Mouse (Mus musculus) erythroblast, embryonic 14.5 days (primary cell): ENCODE data around the gene Coro2b. TPM values are rescaled to one million over a fixed set of nuclear protein-coding genes. Genes with fewer than 3 reads are reported as not detected.

ENCODE experiments used
- H3K27me3 ChIP-seq: 2 replicates; pipeline ENCODE4 v1.6.1; 2012; ENCODE audit warnings: inconsistent platforms; ENCODE audit not compliant: control insufficient read depth
- H3K36me3 ChIP-seq: 2 replicates; pipeline ENCODE4 v1.6.1; 2012; ENCODE audit warnings: mild to moderate bottlenecking, inconsistent platforms; ENCODE audit not compliant: control insufficient read depth
- H3K4me1 ChIP-seq: 2 replicates; pipeline ENCODE4 v1.6.1; 2012; ENCODE audit warnings: inconsistent platforms; ENCODE audit not compliant: control insufficient read depth
- H3K4me3 ChIP-seq: replicated peaks from 2 replicates; pipeline ENCODE3; 2012; ENCODE audit warnings: moderate library complexity, mild to moderate bottlenecking, inconsistent platforms
- H3K9me3 ChIP-seq: 2 replicates; pipeline ENCODE4 v1.6.1; 2012; ENCODE audit warnings: low read length, inconsistent platforms, mixed read lengths; ENCODE audit not compliant: control insufficient read depth
- GATA1 ChIP-seq: IDR thresholded peaks from 2 replicates; pipeline ENCODE4 v1.6.1; 2012; ENCODE audit warnings: low read length, inconsistent platforms, mixed read lengths
- TAL1 ChIP-seq: IDR thresholded peaks from 3 replicates; pipeline ENCODE4 v1.6.1; 2012; ENCODE audit warnings: low read length, inconsistent platforms, mixed read lengths
- polyA plus RNA-seq: library from polyadenylated mRNA; stranded (reverse); fragments of >175 nt; gene quantifications from 2 replicates; pipeline ENCODE4 v1.2.3, GENCODE M21; 2012

Coro2b gene
- polyA plus RNA-seq, 1 experiment, result not detected

DNA sequence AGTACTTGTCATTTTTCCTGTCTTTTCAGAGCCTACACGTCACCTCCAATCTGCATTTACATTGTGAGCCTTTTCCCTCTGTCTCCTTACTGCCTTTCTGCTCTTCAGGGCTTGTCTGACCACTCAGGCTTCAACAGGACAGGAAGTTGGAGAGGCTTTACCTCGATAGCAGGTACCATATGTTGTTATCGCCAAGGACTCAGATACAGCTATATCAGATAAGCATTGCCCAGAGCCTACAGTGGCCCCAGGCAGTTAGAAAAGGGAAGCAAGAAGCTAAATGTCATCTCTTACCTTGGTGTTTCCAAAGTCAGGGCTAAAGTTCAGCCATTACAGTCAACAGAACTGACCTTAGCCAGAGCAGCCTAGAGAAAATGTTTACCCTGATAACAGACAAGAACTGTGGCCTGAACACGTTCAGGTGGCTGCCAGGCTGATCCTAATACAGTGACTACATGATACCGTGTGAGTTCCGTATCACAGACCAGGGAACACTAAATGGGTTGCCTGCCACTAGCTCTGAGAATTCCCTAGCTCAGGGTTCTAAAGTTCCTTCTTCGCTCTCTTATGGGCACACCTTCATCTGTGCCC is 130.3 kb downstream of the Coro2b start:
- no peaks in the 10 kb centered on the region for H3K36me3 ChIP-seq
- peaks cover 16% of the 10 kb centered on the region for H3K9me3 ChIP-seq
- H3K4me3 ChIP-seq, result no peak overlapping the region
- peaks cover 10% of the 10 kb centered on the region for H3K4me1 ChIP-seq
- TF ChIP-seq TAL1 (no peak), GATA1 (no peak)
- H3K27me3 ChIP-seq, result no peaks in the 10 kb centered on the region

- Histone ChIP-seq H3K9me3 (no peaks in the 10 kb centered on the region), H3K27me3 (no peaks in the 10 kb centered on the region; the same call in 1 of the 2 replicates), H3K4me3 (no peak overlapping the region), H3K4me1 (peaks cover 3% of the 10 kb centered on the region), H3K36me3 (no peaks in the 10 kb centered on the region)
- TF ChIP-seq GATA1 (no peak), TAL1 (no peak)
Measured at GRCm38 (mm10) chr9:62401589-62401988, 135.3 kb downstream of the Coro2b start.

- H3K4me3 ChIP-seq, result no peak overlapping the region
- TF ChIP-seq GATA1 (no peak), TAL1 (no peak)
Measured at GRCm38 (mm10) chr9:62400531-62401170, 136.2 kb downstream of the Coro2b start.

GRCm38 (mm10) chr9:62394163-62394562 is 142.7 kb downstream of the Coro2b start:
- TF ChIP-seq TAL1 (no peak), GATA1 (no peak)
- no peaks in the 10 kb centered on the region for H3K9me3 ChIP-seq
- no peaks in the 10 kb centered on the region for H3K4me1 ChIP-seq
- H3K4me3 ChIP-seq, result no peak overlapping the region
- H3K27me3 ChIP-seq, result no peaks in the 10 kb centered on the region
- no peaks in the 10 kb centered on the region for H3K36me3 ChIP-seq

More at GRCm38 (mm10) chr9:62400531-62401170, 136.2 kb downstream of the Coro2b start:
- H3K4me1 ChIP-seq, result no peaks in the 10 kb centered on the region; the same call in 1 of the 2 replicates
- H3K9me3 ChIP-seq, result no peaks in the 10 kb centered on the region
- H3K27me3 ChIP-seq, result no peaks in the 10 kb centered on the region; the same call in 1 of the 2 replicates
- no peaks in the 10 kb centered on the region for H3K36me3 ChIP-seq

DNA sequence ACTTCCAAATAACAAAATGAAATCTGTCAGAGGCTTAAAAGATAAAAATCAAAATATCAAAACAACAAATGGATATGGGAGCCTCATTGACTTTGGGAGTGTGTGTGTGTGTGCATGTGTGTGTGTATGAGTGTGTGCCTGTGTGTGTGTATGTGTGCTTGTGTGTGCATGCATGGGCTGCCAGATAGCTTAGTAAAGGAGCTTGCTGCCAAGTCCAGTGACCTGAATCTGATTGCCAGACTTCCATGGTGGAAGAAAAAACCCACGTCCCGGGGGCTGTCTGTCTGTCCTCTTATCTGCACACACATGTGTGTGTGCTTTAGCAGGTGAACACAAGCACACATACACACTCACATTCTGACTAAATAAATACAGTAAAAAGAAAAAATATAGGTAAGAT is 143.3 kb downstream of the Coro2b start:
- Histone ChIP-seq H3K36me3 (no peaks in the 10 kb centered on the region), H3K4me1 (no peaks in the 10 kb centered on the region), H3K27me3 (no peaks in the 10 kb centered on the region), H3K4me3 (no peak overlapping the region), H3K9me3 (no peaks in the 10 kb centered on the region)
- no peak for TF ChIP-seq GATA1
- TF ChIP-seq TAL1, result no peak

- Histone ChIP-seq H3K4me3 (no peak overlapping the region), H3K36me3 (no peaks in the 10 kb centered on the region), H3K4me1 (peaks cover 11% of the 10 kb centered on the region), H3K9me3 (no peaks in the 10 kb centered on the region), H3K27me3 (no peaks in the 10 kb centered on the region)
- TF ChIP-seq TAL1, result no peak
- TF ChIP-seq GATA1, result no peak
Measured at GRCm38 (mm10) chr9:62389735-62390134, 147.1 kb downstream of the Coro2b start.

DNA sequence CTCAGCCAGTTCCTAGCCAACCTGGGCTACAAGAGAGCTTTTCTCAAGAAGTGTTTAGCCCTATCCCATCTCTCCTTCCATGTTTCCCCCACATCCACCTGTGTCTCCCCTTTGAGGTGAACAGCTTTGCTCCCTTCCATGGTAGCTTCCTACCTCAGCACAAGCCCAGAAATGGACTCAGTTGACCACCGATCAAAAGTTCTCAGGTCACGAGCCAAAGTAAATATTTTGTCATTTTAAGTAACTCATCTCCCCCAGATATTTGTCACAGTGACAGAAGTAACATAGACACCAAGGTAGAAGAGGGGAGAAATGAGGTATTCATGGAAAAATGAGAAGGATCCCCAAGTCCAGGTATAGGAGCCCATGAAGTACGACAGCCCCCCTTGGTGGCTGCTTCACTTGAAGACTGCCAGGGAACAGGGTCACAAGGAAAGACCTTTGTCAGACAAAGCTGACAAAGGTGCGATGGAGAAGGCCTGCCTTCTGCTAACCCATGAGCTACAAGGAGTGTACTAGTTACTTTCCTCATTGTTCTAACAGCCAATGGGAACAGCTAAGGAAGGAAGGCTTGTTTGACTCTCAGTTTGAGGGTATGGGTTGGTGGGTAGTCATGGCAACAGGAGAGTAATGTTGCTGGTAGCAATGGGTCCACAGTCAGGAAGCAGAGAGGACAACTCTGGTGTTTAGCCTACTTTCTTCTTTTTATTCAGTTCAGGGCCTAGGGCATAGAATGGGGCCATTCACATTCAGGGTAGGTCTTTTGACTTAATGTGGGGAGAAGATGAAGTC is 150.9 kb downstream of the Coro2b start:
- H3K4me3 ChIP-seq, result no peak overlapping the region
- no peaks in the 10 kb centered on the region for H3K9me3 ChIP-seq
- H3K27me3 ChIP-seq, result no peaks in the 10 kb centered on the region
- H3K36me3 ChIP-seq, result no peaks in the 10 kb centered on the region
- H3K4me1 ChIP-seq, result peaks cover 13% of the 10 kb centered on the region
- no peak for TF ChIP-seq GATA1
- TF ChIP-seq TAL1, result no peak

GRCm38 (mm10) chr9:62385062-62385461 is 151.8 kb downstream of the Coro2b start:
- H3K36me3 ChIP-seq, result peaks cover 4% of the 10 kb centered on the region
- no peak for TF ChIP-seq TAL1
- TF ChIP-seq GATA1, result no peak

DNA sequence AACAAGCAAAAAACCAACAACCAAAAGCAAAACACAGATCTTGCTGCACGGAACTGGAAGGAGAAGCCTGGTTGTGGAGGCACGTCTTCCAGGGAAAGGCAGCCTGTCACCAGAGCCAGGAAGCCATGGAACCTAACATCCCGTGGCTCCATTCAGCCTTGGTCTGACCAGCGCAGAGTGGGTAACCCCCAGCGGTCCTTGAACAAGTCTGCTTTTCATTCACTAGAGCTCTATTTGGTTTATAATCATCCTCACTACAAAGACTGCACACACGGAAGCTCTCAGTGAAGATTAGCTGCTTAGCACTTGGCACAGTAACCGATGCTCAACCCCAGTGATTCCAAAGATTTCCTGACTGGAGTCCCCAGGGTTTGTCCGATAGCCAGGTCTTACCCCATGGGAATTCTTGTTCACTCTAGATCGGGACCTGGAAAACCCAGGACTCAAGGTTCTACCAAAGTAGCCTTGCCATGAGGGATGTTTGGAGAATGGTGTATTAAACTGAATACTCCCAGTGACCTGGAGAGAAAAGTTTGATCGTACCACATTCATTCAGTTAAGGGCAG is 154.2 kb downstream of the Coro2b start:
- TF ChIP-seq TAL1, result no peak
- TF ChIP-seq GATA1, result no peak
- no peak overlapping the region for H3K4me3 ChIP-seq
- no peaks in the 10 kb centered on the region for H3K27me3 ChIP-seq
- no peaks in the 10 kb centered on the region for H3K9me3 ChIP-seq
- H3K36me3 ChIP-seq, result peaks cover 21% of the 10 kb centered on the region
- H3K4me1 ChIP-seq, result peaks cover 13% of the 10 kb centered on the region

More at GRCm38 (mm10) chr9:62385062-62385461, 151.8 kb downstream of the Coro2b start:
- Histone ChIP-seq H3K4me3 (no peak overlapping the region), H3K9me3 (no peaks in the 10 kb centered on the region), H3K4me1 (peaks cover 13% of the 10 kb centered on the region), H3K27me3 (no peaks in the 10 kb centered on the region)
